ENCODE assay signal across 9 mouse cellular contexts in the genomic region with DNA sequence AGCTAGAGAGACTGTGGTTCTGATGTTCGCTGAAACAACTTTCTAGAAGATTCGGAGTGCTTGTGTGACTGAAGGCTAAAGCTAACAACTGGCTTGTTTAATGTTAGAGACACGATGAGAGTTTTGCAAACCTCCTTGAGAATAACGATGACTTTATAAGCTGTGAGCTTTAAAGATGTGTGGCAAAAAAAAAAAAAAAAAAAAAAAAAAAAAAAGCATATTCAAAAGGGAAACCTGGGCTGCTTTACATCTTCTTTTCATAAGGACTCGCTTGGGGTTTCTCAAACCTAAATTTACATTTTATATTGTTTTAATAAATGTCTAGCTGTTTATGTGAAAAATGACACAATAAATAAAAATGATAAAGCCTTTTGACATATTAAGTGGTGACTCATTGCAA. TPM values are rescaled to one million over a fixed set of nuclear protein-coding genes. Genes with fewer than 3 reads are reported as not detected.
DNase-seq lines count a peak whose midpoint lies in the region; ATAC-seq lines count a peak whose summit lies in the region.
"Had no signal": no experiment of that assay in that cellular context is flagged by ENCODE, and none has a peak within 500 bp of the region (broad histone marks: within the 10 kb centered on the region; RNA-seq: fewer than 3 reads in every experiment).

No protein-coding gene starts in this region.

- H3K4me2 ChIP-seq in kidney, embryonic 16.5 days (replicated peaks; ENCODE audit: low read depth, low read length): peak overlapping the region; percentile 22; the same call in 1 of the 2 replicates
- H3K4me2 ChIP-seq in neural tube, embryonic 11.5 days (ENCODE audit: low read depth): 0 out of 2 replicates have a peak overlapping the region, but pooled peaks have one; percentile 2
- peak overlapping the region; percentile 35 for H3K4me2 ChIP-seq in limb, embryonic 12.5 days
- peak overlapping the region; percentile 40 for H3K4me2 ChIP-seq in stomach, embryonic 16.5 days (ENCODE audit: low read depth, low read length)
- no peak overlapping the region for H3K4me2 ChIP-seq in forebrain, embryonic 14.5 days (ENCODE audit: low read length)

- no peaks in the 10 kb centered on the region for H3K9me3 ChIP-seq in kidney, embryonic 16.5 days (ENCODE audit: low read length)
- no peaks in the 10 kb centered on the region for H3K9me3 ChIP-seq in neural tube, embryonic 11.5 days (ENCODE audit: control insufficient read depth, low read length)
- H3K9me3 ChIP-seq in limb, embryonic 12.5 days: no peaks in the 10 kb centered on the region
- no peaks in the 10 kb centered on the region for H3K9me3 ChIP-seq in stomach, embryonic 16.5 days (replicated peaks; ENCODE audit: control insufficient read depth, low read length)
- H3K9me3 ChIP-seq in forebrain, embryonic 14.5 days (replicated peaks; ENCODE audit: control insufficient read depth, low read length): no peaks in the 10 kb centered on the region

- no peaks in the 10 kb centered on the region for H3K36me3 ChIP-seq in kidney, embryonic 16.5 days (ENCODE audit: insufficient read depth, low read length)
- no peaks in the 10 kb centered on the region for H3K36me3 ChIP-seq in neural tube, embryonic 11.5 days (ENCODE audit: control insufficient read depth, insufficient read depth, low read length)
- no peaks in the 10 kb centered on the region for H3K36me3 ChIP-seq in limb, embryonic 12.5 days
- no peaks in the 10 kb centered on the region for H3K36me3 ChIP-seq in stomach, embryonic 16.5 days (ENCODE audit: control insufficient read depth, insufficient read depth, low read length)
- no peaks in the 10 kb centered on the region for H3K36me3 ChIP-seq in forebrain, embryonic 14.5 days (ENCODE audit: control insufficient read depth, insufficient read depth, low read length)

- peak overlapping the region; percentile 50; the same call in 1 of the 2 replicates for H3K27ac ChIP-seq in kidney, embryonic 16.5 days (ENCODE audit: low read length)
- no peak overlapping the region for H3K27ac ChIP-seq in neural tube, embryonic 11.5 days (ENCODE audit: low read depth, low read length)
- H3K27ac ChIP-seq in limb, embryonic 12.5 days: no peak overlapping the region
- H3K27ac ChIP-seq in stomach, embryonic 16.5 days (ENCODE audit: low read length): peak overlapping the region; percentile 78
- no peak overlapping the region for H3K27ac ChIP-seq in forebrain, embryonic 14.5 days (ENCODE audit: low read depth, low read length)

- DNase-seq in kidney, postnatal 10 days: no peak
- no peak for DNase-seq in neural tube, embryonic 11.5 days (ENCODE audit: low spot score)
- no peak for DNase-seq in neural tube, embryonic 10.5 days (ENCODE audit: extremely low spot score, low spot score)
- DNase-seq in forebrain, embryonic 14.5 days (ENCODE audit: low spot score): no peak
- DNase-seq in right cerebral cortex, postnatal 14 days: no peak

- H3K27me3 ChIP-seq in kidney, embryonic 16.5 days (ENCODE audit: insufficient read depth, low read length): no peaks in the 10 kb centered on the region
- no peaks in the 10 kb centered on the region for H3K27me3 ChIP-seq in neural tube, embryonic 11.5 days (ENCODE audit: control insufficient read depth, insufficient read depth, low read length)
- H3K27me3 ChIP-seq in limb, embryonic 12.5 days: no peaks in the 10 kb centered on the region
- no peaks in the 10 kb centered on the region for H3K27me3 ChIP-seq in stomach, embryonic 16.5 days (ENCODE audit: control insufficient read depth, insufficient read depth, low read length)
- H3K27me3 ChIP-seq in forebrain, embryonic 14.5 days (replicated peaks; ENCODE audit: control insufficient read depth, insufficient read depth, low read length): no peaks in the 10 kb centered on the region

- no peak overlapping the region for H3K9ac ChIP-seq in kidney, embryonic 16.5 days (replicated peaks; ENCODE audit: low read length)
- H3K9ac ChIP-seq in neural tube, embryonic 11.5 days (ENCODE audit: low read length): no peak overlapping the region
- no peak overlapping the region for H3K9ac ChIP-seq in limb, embryonic 12.5 days (replicated peaks)
- 0 out of 2 replicates have a peak overlapping the region, but pooled peaks have one; percentile 55 for H3K9ac ChIP-seq in stomach, embryonic 16.5 days (ENCODE audit: low read length)
- H3K9ac ChIP-seq in forebrain, embryonic 14.5 days (ENCODE audit: low read length): no peak overlapping the region
- H3K9ac ChIP-seq: forebrain, postnatal 0 days had no signal

- no peak for ATAC-seq in kidney, embryonic 16.5 days (ENCODE audit: low FRiP score, low TSS enrichment)
- no peak for ATAC-seq in neural tube, embryonic 11.5 days (ENCODE audit: insufficient read depth, low FRiP score, low TSS enrichment)
- ATAC-seq in limb, embryonic 12.5 days (ENCODE audit: insufficient number of reproducible peaks, insufficient read depth, low FRiP score, low TSS enrichment, low read depth): no peak
- no peak; the same call in 1 of the 2 replicates for ATAC-seq in stomach, embryonic 16.5 days (ENCODE audit: insufficient read depth, low FRiP score)
- no peak for ATAC-seq in forebrain, embryonic 14.5 days

- 48% methylated on average over 5 of the region's 5 CpGs for WGBS in kidney, embryonic 16.5 days
- 67% methylated on average over 5 of the region's 5 CpGs for WGBS in neural tube, embryonic 11.5 days
- WGBS in limb, embryonic 12.5 days: 53% methylated on average over 5 of the region's 5 CpGs
- WGBS in stomach, embryonic 16.5 days: 42% methylated on average over 5 of the region's 5 CpGs
- 65% methylated on average over 5 of the region's 5 CpGs for WGBS in forebrain, embryonic 14.5 days

- no peak overlapping the region for H3K4me3 ChIP-seq in kidney, embryonic 16.5 days (ENCODE audit: low read length)
- H3K4me3 ChIP-seq in neural tube, embryonic 11.5 days (ENCODE audit: low read depth, low read length): no peak overlapping the region
- H3K4me3 ChIP-seq in limb, embryonic 12.5 days (replicated peaks): no peak overlapping the region
- H3K4me3 ChIP-seq in stomach, embryonic 16.5 days (replicated peaks; ENCODE audit: low read length): no peak overlapping the region; the same call in 1 of the 2 replicates
- H3K4me3 ChIP-seq in forebrain, embryonic 14.5 days (ENCODE audit: low read depth, low read length): no peak overlapping the region

- peaks cover 11% of the 10 kb centered on the region for H3K4me1 ChIP-seq in kidney, embryonic 16.5 days (ENCODE audit: insufficient read depth, low read length)
- H3K4me1 ChIP-seq in neural tube, embryonic 11.5 days (ENCODE audit: control insufficient read depth, insufficient read depth, low read length): peaks cover 14% of the 10 kb centered on the region
- peaks cover 18% of the 10 kb centered on the region for H3K4me1 ChIP-seq in limb, embryonic 12.5 days (replicated peaks)
- peaks cover 14% of the 10 kb centered on the region for H3K4me1 ChIP-seq in stomach, embryonic 16.5 days (ENCODE audit: control insufficient read depth, insufficient read depth, low read length)
- H3K4me1 ChIP-seq in forebrain, embryonic 14.5 days (ENCODE audit: control insufficient read depth, insufficient read depth, low read length): peaks cover 2% of the 10 kb centered on the region; the same call in 1 of the 2 replicates

RNA-seq across cellular contexts. Expression of gene Pik3r1, which starts 44.3 kb away (rescaled TPM):
- 38.0 and 42.3 TPM in 2 replicates for polyA plus RNA-seq in kidney, embryonic 16.5 days (2015; fragmentation: Nextera tagmentation; extraction: Ambion mirVana)
- polyA plus RNA-seq in neural tube, embryonic 11.5 days (2014; fragmentation: Nextera tagmentation; extraction: Ambion mirVana): 25.1 and 25.5 TPM in 2 replicates
- polyA plus RNA-seq in limb, embryonic 12.5 days (2016; fragmentation: Nextera tagmentation; extraction: Ambion mirVana): 20.7 and 21.4 TPM in 2 replicates
- 53.0 and 59.5 TPM in 2 replicates for polyA plus RNA-seq in stomach, embryonic 16.5 days (2015; fragmentation: Nextera tagmentation; extraction: Ambion mirVana)
- 26.8 and 41.6 TPM in 2 replicates for polyA plus RNA-seq in forebrain, embryonic 14.5 days (2014; fragmentation: Nextera tagmentation; extraction: Ambion mirVana)

Comparison
In these comparisons a context has a peak if more than half of its experiments do, and no peak if none do; other contexts are left out.
1. H3K27ac ChIP-seq: peak in kidney, embryonic 16.5 days (single experiment) and stomach, embryonic 16.5 days (single experiment); none in neural tube, embryonic 11.5 days (single experiment), limb, embryonic 12.5 days (single experiment) and forebrain, embryonic 14.5 days (single experiment).